Mouse (Mus musculus): ENCODE data around the gene Pigc. TPM values are rescaled to one million over a fixed set of nuclear protein-coding genes. Genes with fewer than 3 reads are reported as not detected.
A peak's percentile ranks its signal among the peaks of the same experiment; 100 is the strongest.

Pigc gene
- polyA plus RNA-seq, 1 experiment from 2014 or later = 43.2 TPM

- Histone ChIP-seq H3K36me3 (no peaks in the 10 kb centered on the region), H3K4me2 (no peak overlapping the region), H3K9me3 (no peaks in the 10 kb centered on the region), H3K27ac (no peak overlapping the region), H3K4me3 (replicated peaks) (no peak overlapping the region), H3K9ac (replicated peaks) (no peak overlapping the region), H3K4me1 (replicated peaks) (no peaks in the 10 kb centered on the region), H3K27me3 (no peaks in the 10 kb centered on the region)
- 76% methylated on average over 5 of the region's 5 CpGs for WGBS
- ATAC-seq (ENCODE audit: insufficient number of reproducible peaks, insufficient read depth, low FRiP score, low TSS enrichment, low read depth) = no peak
These were observed 17.8 kb upstream of the Pigc start for GRCm38 (mm10) chr1:161951009-161951779.

- no peak overlapping the region for H3K4me3 ChIP-seq (replicated peaks)
- H3K27me3 ChIP-seq = no peaks in the 10 kb centered on the region
- 19% methylated on average over 1 of the region's 1 CpGs for WGBS
- no peaks in the 10 kb centered on the region for H3K36me3 ChIP-seq
- no peaks in the 10 kb centered on the region for H3K9me3 ChIP-seq
- H3K27ac ChIP-seq = no peak overlapping the region
- H3K9ac ChIP-seq (replicated peaks) = no peak overlapping the region
- no peak overlapping the region for H3K4me2 ChIP-seq
- no peak for ATAC-seq (ENCODE audit: insufficient number of reproducible peaks, insufficient read depth, low FRiP score, low TSS enrichment, low read depth)
- H3K4me1 ChIP-seq (replicated peaks) = no peaks in the 10 kb centered on the region
These were observed 16.4 kb upstream of the Pigc start for GRCm38 (mm10) chr1:161952599-161952998.

GRCm38 (mm10) chr1:161955846-161956245 is 13.1 kb upstream of the Pigc start:
- Histone ChIP-seq H3K4me2 (no peak overlapping the region), H3K9ac (replicated peaks) (no peak overlapping the region), H3K4me3 (replicated peaks) (no peak overlapping the region), H3K9me3 (no peaks in the 10 kb centered on the region), H3K36me3 (no peaks in the 10 kb centered on the region), H3K27ac (no peak overlapping the region), H3K4me1 (replicated peaks) (no peaks in the 10 kb centered on the region), H3K27me3 (no peaks in the 10 kb centered on the region)
- no peak for ATAC-seq (ENCODE audit: insufficient number of reproducible peaks, insufficient read depth, low FRiP score, low TSS enrichment, low read depth)
- 74% methylated on average over 5 of the region's 5 CpGs for WGBS

GRCm38 (mm10) chr1:161957964-161958950 is 10.7 kb upstream of the Pigc start:
- H3K4me1 ChIP-seq (replicated peaks) = peaks cover 7% of the 10 kb centered on the region
- ATAC-seq (ENCODE audit: insufficient number of reproducible peaks, insufficient read depth, low FRiP score, low TSS enrichment, low read depth) = no peak
- H3K27ac ChIP-seq = no peak overlapping the region
- no peaks in the 10 kb centered on the region for H3K9me3 ChIP-seq
- H3K27me3 ChIP-seq = no peaks in the 10 kb centered on the region
- WGBS = 76% methylated on average over 19 of the region's 19 CpGs
- H3K36me3 ChIP-seq = no peaks in the 10 kb centered on the region
- H3K4me3 ChIP-seq (replicated peaks) = no peak overlapping the region
- H3K4me2 ChIP-seq = no peak overlapping the region
- H3K9ac ChIP-seq (replicated peaks) = no peak overlapping the region

- H3K4me3 ChIP-seq (replicated peaks) = no peak overlapping the region
- no peak overlapping the region for H3K4me2 ChIP-seq
- H3K36me3 ChIP-seq = no peaks in the 10 kb centered on the region
- peak overlapping the region; percentile 72; the same call in 1 of the 2 replicates for H3K27ac ChIP-seq
- no peak overlapping the region for H3K9ac ChIP-seq (replicated peaks)
- H3K9me3 ChIP-seq = no peaks in the 10 kb centered on the region
- peaks cover 8% of the 10 kb centered on the region for H3K4me1 ChIP-seq (replicated peaks)
- H3K27me3 ChIP-seq = no peaks in the 10 kb centered on the region
- 58% methylated on average over 3 of the region's 3 CpGs for WGBS
- ATAC-seq (ENCODE audit: insufficient number of reproducible peaks, insufficient read depth, low FRiP score, low TSS enrichment, low read depth) = 0 out of 2 replicates have a peak, but pooled peaks have one; percentile 16
These were observed 6.3 kb upstream of the Pigc start for GRCm38 (mm10) chr1:161962465-161963377.

- H3K9me3 ChIP-seq = no peaks in the 10 kb centered on the region
- no peaks in the 10 kb centered on the region for H3K27me3 ChIP-seq
- no peak overlapping the region for H3K9ac ChIP-seq (replicated peaks)
- peaks cover 13% of the 10 kb centered on the region for H3K36me3 ChIP-seq
- ATAC-seq (ENCODE audit: insufficient number of reproducible peaks, insufficient read depth, low FRiP score, low TSS enrichment, low read depth) = no peak
- peaks cover 19% of the 10 kb centered on the region for H3K4me1 ChIP-seq (replicated peaks)
- H3K4me2 ChIP-seq = no peak overlapping the region
- no peak overlapping the region for H3K4me3 ChIP-seq (replicated peaks)
- H3K27ac ChIP-seq = no peak overlapping the region
- 81% methylated on average over 2 of the region's 2 CpGs for WGBS
These were observed 1.1 kb upstream of the Pigc start for GRCm38 (mm10) chr1:161967936-161968335.

- Histone ChIP-seq H3K9me3 (no peaks in the 10 kb centered on the region), H3K4me1 (replicated peaks) (peaks cover 33% of the 10 kb centered on the region), H3K4me2 (peak overlapping the region; percentile 63; the same call in 1 of the 2 replicates), H3K27me3 (no peaks in the 10 kb centered on the region), H3K4me3 (replicated peaks) (no peak overlapping the region), H3K9ac (replicated peaks) (no peak overlapping the region), H3K36me3 (peaks cover 13% of the 10 kb centered on the region), H3K27ac (0 out of 2 replicates have a peak overlapping the region, but pooled peaks have one; percentile 12)
- 96% methylated on average over 9 of the region's 9 CpGs for WGBS
- ATAC-seq (ENCODE audit: insufficient number of reproducible peaks, insufficient read depth, low FRiP score, low TSS enrichment, low read depth) = no peak
These were observed 1.9 kb downstream of the Pigc start for GRCm38 (mm10) chr1:161970874-161971273.

- 88% methylated on average over 8 of the region's 8 CpGs for WGBS
- Histone ChIP-seq H3K4me2 (no peak overlapping the region), H3K27me3 (no peaks in the 10 kb centered on the region), H3K27ac (no peak overlapping the region), H3K4me1 (replicated peaks) (peaks cover 45% of the 10 kb centered on the region), H3K9ac (replicated peaks) (no peak overlapping the region), H3K4me3 (replicated peaks) (no peak overlapping the region), H3K9me3 (no peaks in the 10 kb centered on the region), H3K36me3 (peaks cover 13% of the 10 kb centered on the region)
- ATAC-seq (ENCODE audit: insufficient number of reproducible peaks, insufficient read depth, low FRiP score, low TSS enrichment, low read depth) = no peak
These were observed 3.2 kb downstream of the Pigc start for GRCm38 (mm10) chr1:161972233-161972632.

- H3K27me3 ChIP-seq = no peaks in the 10 kb centered on the region
- WGBS = 44% methylated on average over 16 of the region's 16 CpGs
- ATAC-seq (ENCODE audit: insufficient number of reproducible peaks, insufficient read depth, low FRiP score, low TSS enrichment, low read depth) = peak; percentile 44; the same call in 1 of the 2 replicates
- H3K27ac ChIP-seq = peak overlapping the region; percentile 87
- no peaks in the 10 kb centered on the region; the same call in 1 of the 2 replicates for H3K36me3 ChIP-seq
- H3K4me2 ChIP-seq = no peak overlapping the region
- H3K9ac ChIP-seq (replicated peaks) = no peak overlapping the region
- no peaks in the 10 kb centered on the region for H3K9me3 ChIP-seq
- H3K4me3 ChIP-seq (replicated peaks) = no peak overlapping the region
- H3K4me1 ChIP-seq (replicated peaks) = peaks cover 53% of the 10 kb centered on the region
These were observed 7.5 kb downstream of the Pigc start for GRCm38 (mm10) chr1:161976255-161977182.

GRCm38 (mm10) chr1:161977331-161977730 is 8.3 kb downstream of the Pigc start:
- H3K4me2 ChIP-seq = no peak overlapping the region
- no peaks in the 10 kb centered on the region for H3K9me3 ChIP-seq
- H3K27ac ChIP-seq = peak overlapping the region; percentile 87
- whole genome bisulfite sequencing = 60% methylated on average over 4 of the region's 4 CpGs
- H3K4me1 ChIP-seq (replicated peaks) = peaks cover 55% of the 10 kb centered on the region
- H3K27me3 ChIP-seq = no peaks in the 10 kb centered on the region
- H3K9ac ChIP-seq (replicated peaks) = no peak overlapping the region
- no peak overlapping the region for H3K4me3 ChIP-seq (replicated peaks)
- ATAC-seq (ENCODE audit: insufficient number of reproducible peaks, insufficient read depth, low FRiP score, low TSS enrichment, low read depth) = no peak
- H3K36me3 ChIP-seq = no peaks in the 10 kb centered on the region
